Mouse (Mus musculus): ENCODE data around the gene Gm17026.
"Not testable (repeated sequence)": the region's sequence is repeated elsewhere in the genome, so short reads cannot be mapped to it uniquely, and the experiment has no call there.

Gm17026 gene

GRCm38 (mm10) chr14:42259948-42260347, at the start of gene Gm17026:
Gene Gm17026, minus strand, starts transcription at chr14:42260048.
- DNase-seq (ENCODE audit: low spot score in 2 of 2): not testable (repeated sequence)

GRCm38 (mm10) chr14:42297258-42297657, 37.4 kb upstream of the Gm17026 start, which contains the start of gene Gm9611:
Gene Gm9611, minus strand, starts transcription at chr14:42297358.
- DNase-seq (ENCODE audit: low spot score in 2 of 2): not testable (repeated sequence)

- peak; percentile 2 to 19 for DNase-seq (ENCODE audit: low spot score in 2 of 2)
Measured at GRCm38 (mm10) chr14:42216766-42217537, 42.9 kb downstream of the Gm17026 start.

Data from cerebellum, postnatal 4 days (tissue).